Mouse (Mus musculus): ENCODE data around the gene Flt3l.

DNA sequence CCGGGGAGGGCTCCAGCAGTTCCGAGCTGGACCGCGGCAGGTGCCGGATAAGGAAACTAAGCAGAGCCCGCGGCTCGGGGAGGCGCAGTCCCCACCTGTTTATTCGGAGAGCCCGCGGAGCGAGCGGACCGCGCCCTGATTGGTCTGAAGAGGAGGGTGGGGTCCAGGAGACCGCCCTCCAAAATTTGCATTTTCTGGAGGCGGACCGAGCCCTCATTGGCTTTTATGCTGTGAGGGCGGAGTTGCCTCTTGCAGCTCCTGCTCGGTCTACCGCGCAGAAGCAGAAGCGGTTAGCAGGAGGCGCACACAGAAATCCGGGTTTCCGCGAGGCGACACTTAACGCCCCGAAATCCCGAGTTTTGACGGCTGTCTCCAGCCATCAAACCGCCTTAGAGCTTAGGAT is 46.0 kb upstream of the Flt3l start:
- TF ChIP-seq CTCF (IDR thresholded peaks at IDR 0.05; ENCODE audit: borderline replicate concordance, insufficient read depth, low read depth, low read length) (no peak), POLR2A (IDR thresholded peaks at IDR 0.05; ENCODE audit: borderline replicate concordance, insufficient read depth, low read length) (peak; percentile 73; the same call in 1 of the 2 replicates)
